In the genomic region with DNA sequence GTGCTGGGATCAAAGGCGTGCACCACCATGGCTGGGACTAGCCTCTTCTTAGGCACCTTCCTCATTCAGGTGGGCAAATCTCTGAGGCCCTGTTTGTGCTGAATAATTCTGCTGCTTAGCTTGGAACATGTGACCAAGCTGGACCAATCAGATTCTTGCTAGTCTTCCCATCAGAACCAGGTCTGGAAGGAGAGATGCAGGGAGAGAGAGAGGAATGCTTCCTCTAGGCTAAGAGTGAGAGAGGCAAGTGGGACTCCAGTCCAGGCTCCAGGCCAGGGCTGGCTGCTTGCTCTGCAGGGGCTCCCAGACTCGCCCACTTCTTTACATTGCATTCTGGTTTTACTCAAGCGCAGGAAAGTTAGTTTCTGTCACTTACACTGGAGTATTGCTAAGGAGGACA, we compare ENCODE assay signal across 17 mouse cellular contexts. TPM values are rescaled to one million over a fixed set of nuclear protein-coding genes. Genes with fewer than 3 reads are reported as not detected.
DNase-seq lines count a peak whose midpoint lies in the region; ATAC-seq lines count a peak whose summit lies in the region.
"Had no signal": no experiment of that assay in that cellular context is flagged by ENCODE, and none has a peak within 500 bp of the region (broad histone marks: within the 10 kb centered on the region; RNA-seq: fewer than 3 reads in every experiment).

No protein-coding gene starts in this region.

- H3K27me3 ChIP-seq in embryonic facial prominence, embryonic 11.5 days (ENCODE audit: control insufficient read depth, insufficient read depth, low read length) = no peaks in the 10 kb centered on the region
- no peaks in the 10 kb centered on the region; the same call in 1 of the 2 replicates for H3K27me3 ChIP-seq in embryonic facial prominence, embryonic 10.5 days (replicated peaks; ENCODE audit: low read depth, poor library complexity, severe bottlenecking)
- no peaks in the 10 kb centered on the region for H3K27me3 ChIP-seq in neural tube, embryonic 11.5 days (ENCODE audit: control insufficient read depth, insufficient read depth, low read length)
- no peaks in the 10 kb centered on the region for H3K27me3 ChIP-seq in neural tube, embryonic 15.5 days (replicated peaks)
- H3K27me3 ChIP-seq: embryonic facial prominence, embryonic 15.5 days; heart, embryonic 13.5 days had no signal

- ATAC-seq in embryonic facial prominence, embryonic 11.5 days (replicated peaks; ENCODE audit: insufficient number of reproducible peaks, low FRiP score, low TSS enrichment, low read depth) = no peak
- ATAC-seq in neural tube, embryonic 11.5 days (ENCODE audit: insufficient read depth, low FRiP score, low TSS enrichment) = no peak
- no peak for ATAC-seq in neural tube, embryonic 15.5 days (ENCODE audit: low FRiP score)
- ATAC-seq: forebrain, postnatal 0 days had no signal

- no peaks in the 10 kb centered on the region for H3K4me1 ChIP-seq in embryonic facial prominence, embryonic 11.5 days (ENCODE audit: control insufficient read depth, insufficient read depth, low read length)
- peaks cover 45% of the 10 kb centered on the region for H3K4me1 ChIP-seq in embryonic facial prominence, embryonic 10.5 days
- H3K4me1 ChIP-seq in neural tube, embryonic 11.5 days (ENCODE audit: control insufficient read depth, insufficient read depth, low read length) = peaks cover 8% of the 10 kb centered on the region; the same call in 1 of the 2 replicates
- H3K4me1 ChIP-seq in neural tube, embryonic 15.5 days = peaks cover 15% of the 10 kb centered on the region

- H3K4me2 ChIP-seq in embryonic facial prominence, embryonic 11.5 days (ENCODE audit: low read depth, low read length) = no peak overlapping the region
- H3K4me2 ChIP-seq in neural tube, embryonic 11.5 days (ENCODE audit: low read depth) = no peak overlapping the region
- no peak overlapping the region for H3K4me2 ChIP-seq in neural tube, embryonic 15.5 days
- H3K4me2 ChIP-seq: embryonic facial prominence, embryonic 15.5 days; heart, embryonic 13.5 days had no signal

- H3K9me3 ChIP-seq in embryonic facial prominence, embryonic 11.5 days (replicated peaks; ENCODE audit: control insufficient read depth, low read length) = no peaks in the 10 kb centered on the region
- H3K9me3 ChIP-seq in embryonic facial prominence, embryonic 10.5 days = no peaks in the 10 kb centered on the region
- no peaks in the 10 kb centered on the region for H3K9me3 ChIP-seq in neural tube, embryonic 11.5 days (ENCODE audit: control insufficient read depth, low read length)
- H3K9me3 ChIP-seq in neural tube, embryonic 15.5 days (replicated peaks) = no peaks in the 10 kb centered on the region
- H3K9me3 ChIP-seq: embryonic facial prominence, embryonic 15.5 days; heart, embryonic 13.5 days; hindbrain, embryonic 10.5 days had no signal

- no peak overlapping the region for H3K27ac ChIP-seq in embryonic facial prominence, embryonic 11.5 days (replicated peaks; ENCODE audit: low read depth, low read length)
- H3K27ac ChIP-seq in embryonic facial prominence, embryonic 10.5 days (replicated peaks) = no peak overlapping the region; the same call in 1 of the 2 replicates
- H3K27ac ChIP-seq in neural tube, embryonic 11.5 days (ENCODE audit: low read depth, low read length) = no peak overlapping the region
- H3K27ac ChIP-seq in neural tube, embryonic 15.5 days (replicated peaks) = no peak overlapping the region
- H3K27ac ChIP-seq: embryonic facial prominence, embryonic 15.5 days; heart, embryonic 13.5 days had no signal

- H3K9ac ChIP-seq in embryonic facial prominence, embryonic 11.5 days (replicated peaks; ENCODE audit: low read length) = no peak overlapping the region
- H3K9ac ChIP-seq in neural tube, embryonic 11.5 days (ENCODE audit: low read length) = no peak overlapping the region
- no peak overlapping the region for H3K9ac ChIP-seq in neural tube, embryonic 15.5 days (replicated peaks)
- H3K9ac ChIP-seq: embryonic facial prominence, embryonic 15.5 days; forebrain, postnatal 0 days; heart, embryonic 13.5 days had no signal

- peak; percentile 56 for DNase-seq in embryonic facial prominence, embryonic 11.5 days (ENCODE audit: low spot score)
- no peak for DNase-seq in embryonic facial prominence, embryonic 10.5 days (ENCODE audit: low spot score)
- peak; percentile 14 for DNase-seq in neural tube, embryonic 11.5 days (ENCODE audit: low spot score)
- peak; percentile 51 for DNase-seq in embryo, embryonic 11 days
- DNase-seq in retina, postnatal 1 day = peak; percentile 55
- no peak for DNase-seq in spleen, postnatal 10 days (ENCODE audit: low spot score in 2 of 2)
- no peak for DNase-seq in ovary, postnatal 10 days (ENCODE audit: low spot score)
- DNase-seq: cerebellum, adult 9-10 months; forebrain, postnatal 0 days; kidney, adult 18-20 months; kidney, postnatal 4 days; lung, adult 18-20 months; thymus, postnatal 36 days had no signal

- 53% methylated on average over 3 of the region's 3 CpGs for WGBS in embryonic facial prominence, embryonic 11.5 days
- WGBS in embryonic facial prominence, embryonic 10.5 days = 50% methylated on average over 3 of the region's 3 CpGs
- 60% methylated on average over 3 of the region's 3 CpGs for WGBS in neural tube, embryonic 11.5 days
- 62% methylated on average over 3 of the region's 3 CpGs for WGBS in neural tube, embryonic 15.5 days

- H3K4me3 ChIP-seq in embryonic facial prominence, embryonic 11.5 days (ENCODE audit: low read depth, low read length) = no peak overlapping the region
- H3K4me3 ChIP-seq in embryonic facial prominence, embryonic 10.5 days = no peak overlapping the region
- H3K4me3 ChIP-seq in neural tube, embryonic 11.5 days (ENCODE audit: low read depth, low read length) = no peak overlapping the region
- H3K4me3 ChIP-seq in neural tube, embryonic 15.5 days (replicated peaks) = no peak overlapping the region
- H3K4me3 ChIP-seq: embryonic facial prominence, embryonic 15.5 days; heart, embryonic 13.5 days; hindbrain, embryonic 10.5 days had no signal

- H3K36me3 ChIP-seq in embryonic facial prominence, embryonic 11.5 days (replicated peaks; ENCODE audit: control insufficient read depth, insufficient read depth, low read depth, low read length) = no peaks in the 10 kb centered on the region
- H3K36me3 ChIP-seq in embryonic facial prominence, embryonic 10.5 days (replicated peaks) = no peaks in the 10 kb centered on the region
- no peaks in the 10 kb centered on the region for H3K36me3 ChIP-seq in neural tube, embryonic 11.5 days (ENCODE audit: control insufficient read depth, insufficient read depth, low read length)
- no peaks in the 10 kb centered on the region for H3K36me3 ChIP-seq in neural tube, embryonic 15.5 days
- H3K36me3 ChIP-seq: embryonic facial prominence, embryonic 15.5 days; heart, embryonic 13.5 days; hindbrain, embryonic 10.5 days had no signal

RNA-seq across cellular contexts. Expression of a gene that starts 47.1 kb away (rescaled TPM):
- polyA plus RNA-seq in embryonic facial prominence, embryonic 11.5 days (2014; fragmentation: Nextera tagmentation; extraction: Ambion mirVana) = 19.0 and 21.9 TPM in 2 replicates
- 23.4 and 25.5 TPM in 2 replicates for polyA plus RNA-seq in embryonic facial prominence, embryonic 10.5 days (2016; fragmentation: Nextera tagmentation; extraction: Ambion mirVana)
- 15.2 and 17.6 TPM in 2 replicates for polyA plus RNA-seq in neural tube, embryonic 11.5 days (2014; fragmentation: Nextera tagmentation; extraction: Ambion mirVana)
- 8.7 and 12.2 TPM in 2 replicates for polyA plus RNA-seq in neural tube, embryonic 15.5 days (2015; fragmentation: Nextera tagmentation; extraction: Ambion mirVana)

Comparison
In these comparisons a context has a peak if more than half of its experiments do, and no peak if none do; other contexts are left out.
1. DNase-seq: peak in embryonic facial prominence, embryonic 11.5 days (single experiment), neural tube, embryonic 11.5 days (single experiment), embryo, embryonic 11 days (single experiment) and retina, postnatal 1 day (single experiment); none in embryonic facial prominence, embryonic 10.5 days (single experiment), spleen, postnatal 10 days (0 of 2) and ovary, postnatal 10 days (single experiment).